Mouse (Mus musculus): Measurements from ENCODE around the gene Phgdh. TPM values are rescaled to one million over a fixed set of nuclear protein-coding genes. Genes with fewer than 3 reads are reported as not detected.

The Phgdh gene
- polyA plus RNA-seq, 1 experiment = 849 TPM

DNA sequence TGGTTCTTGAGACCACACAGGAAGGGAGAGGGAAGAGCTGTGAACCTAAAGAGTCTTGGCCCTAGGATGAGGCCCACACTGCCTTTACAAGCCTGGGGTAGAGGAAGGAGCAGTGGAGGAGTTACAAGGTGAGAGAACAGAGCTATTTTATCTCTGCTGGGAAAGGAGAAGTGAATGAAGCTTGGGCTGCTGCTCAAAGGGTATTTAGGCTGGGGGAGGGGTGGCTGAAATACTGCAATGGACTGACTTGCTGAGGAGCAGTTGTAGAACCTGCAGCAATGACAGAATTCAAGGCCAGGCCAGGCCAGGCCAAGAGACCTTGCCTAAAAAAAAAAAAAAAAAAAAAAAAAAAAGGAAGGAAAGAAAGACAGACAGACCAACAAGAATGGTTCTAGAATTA lies 4.5 kb downstream of the Phgdh start:
- Histone ChIP-seq H3K4me3 (no peak overlapping the region), H3K79me2 (ENCODE audit: control insufficient read depth, insufficient read depth) (peaks cover 53% of the 10 kb centered on the region), H3K36me3 (ENCODE audit: control insufficient read depth, insufficient read depth) (peaks cover 49% of the 10 kb centered on the region), H3K27me3 (ENCODE audit: control insufficient read depth, insufficient read depth, insufficient read length) (no peaks in the 10 kb centered on the region), H3K4me2 (ENCODE audit: low read depth) (no peak overlapping the region), H3ac (ENCODE audit: control insufficient read depth, insufficient read length) (no peak overlapping the region)
- TF ChIP-seq E2F4 (IDR thresholded peaks at IDR 0.05; ENCODE audit: insufficient read depth) (no peak), MYOD1 (IDR thresholded peaks at IDR 0.05; ENCODE audit: control insufficient read depth in 1 of 3, insufficient read length in 2 of 3, low read depth in 2 of 3) (no peak), REST (IDR thresholded peaks at IDR 0.05; ENCODE audit: insufficient read depth, insufficient read length) (no peak), TCF3 (IDR thresholded peaks at IDR 0.05; ENCODE audit: insufficient read length, low read depth) (no peak), POLR2A (IDR thresholded peaks at IDR 0.05; ENCODE audit: insufficient read length, low read depth) (no peak), TCF12 (IDR thresholded peaks at IDR 0.05; ENCODE audit: insufficient read depth, poor library complexity, severe bottlenecking) (no peak), CEBPB (IDR thresholded peaks at IDR 0.05; ENCODE audit: insufficient read depth, poor library complexity, severe bottlenecking) (no peak), POLR2AphosphoS2 (IDR thresholded peaks at IDR 0.05; ENCODE audit: insufficient read length, low read depth) (no peak), SRF (IDR thresholded peaks at IDR 0.05; ENCODE audit: control insufficient read depth, insufficient read length, low read depth) (no peak), MAX (IDR thresholded peaks at IDR 0.05; ENCODE audit: low read depth) (no peak), MYOG (IDR thresholded peaks at IDR 0.05; ENCODE audit: control insufficient read depth in 1 of 3, insufficient read depth in 1 of 3, insufficient read length in 2 of 3, low read depth in 2 of 3) (no peak), USF1 (IDR thresholded peaks at IDR 0.05; ENCODE audit: low read depth) (no peak)

DNA sequence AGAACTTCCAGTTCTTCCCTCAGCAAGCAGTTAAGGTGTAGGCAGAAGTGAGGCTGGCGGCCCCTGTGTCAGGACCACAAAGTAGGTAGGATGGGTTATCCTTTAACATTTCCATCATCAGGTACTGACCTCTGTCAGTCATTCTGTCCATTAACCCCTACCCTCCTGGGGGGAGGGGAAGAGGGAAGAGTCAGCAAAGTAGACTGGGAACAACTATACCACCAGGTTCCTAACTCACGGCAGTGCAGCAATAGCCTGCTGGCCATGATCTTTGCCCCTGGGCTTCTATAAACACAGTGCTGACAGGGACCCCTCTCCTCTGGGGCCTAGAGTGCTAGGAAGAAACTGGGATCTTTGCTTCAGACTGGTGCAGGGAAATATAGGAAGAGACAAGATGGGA lies 5.8 kb downstream of the Phgdh start:
- Histone ChIP-seq H3K4me2 (ENCODE audit: low read depth) (no peak overlapping the region), H3K27me3 (ENCODE audit: control insufficient read depth, insufficient read depth, insufficient read length) (no peaks in the 10 kb centered on the region), H3K4me3 (no peak overlapping the region), H3ac (ENCODE audit: control insufficient read depth, insufficient read length) (no peak overlapping the region), H3K36me3 (ENCODE audit: control insufficient read depth, insufficient read depth) (peaks cover 60% of the 10 kb centered on the region), H3K79me2 (ENCODE audit: control insufficient read depth, insufficient read depth) (peaks cover 53% of the 10 kb centered on the region)
- TF ChIP-seq SRF (IDR thresholded peaks at IDR 0.05; ENCODE audit: control insufficient read depth, insufficient read length, low read depth) (no peak), TCF12 (IDR thresholded peaks at IDR 0.05; ENCODE audit: insufficient read depth, poor library complexity, severe bottlenecking) (no peak), CEBPB (IDR thresholded peaks at IDR 0.05; ENCODE audit: insufficient read depth, poor library complexity, severe bottlenecking) (no peak), REST (IDR thresholded peaks at IDR 0.05; ENCODE audit: insufficient read depth, insufficient read length) (no peak)

DNA sequence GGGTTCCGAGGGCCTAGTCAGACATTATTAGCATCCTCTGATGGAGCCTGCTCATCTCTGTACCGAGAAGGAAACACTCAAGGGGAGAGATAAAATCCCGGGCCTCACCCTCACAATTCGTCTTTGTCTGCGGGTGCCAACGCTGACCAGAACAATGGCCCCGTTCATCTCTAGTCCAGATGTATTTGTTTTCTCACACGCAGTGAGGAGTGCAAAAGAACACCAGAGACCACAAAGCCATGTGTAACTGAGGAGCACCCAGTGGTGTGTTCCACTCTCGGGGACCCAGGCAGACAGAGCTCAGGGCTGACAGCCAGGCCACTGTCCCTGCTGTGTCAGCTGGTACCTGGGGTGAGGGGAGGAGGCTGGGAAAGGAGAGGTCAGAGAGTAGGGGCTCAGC lies 15.6 kb downstream of the Phgdh start:
- Histone ChIP-seq H3K27me3 (ENCODE audit: control insufficient read depth, insufficient read depth, insufficient read length) (no peaks in the 10 kb centered on the region), H3ac (ENCODE audit: control insufficient read depth, insufficient read length) (no peak overlapping the region), H3K4me2 (ENCODE audit: low read depth) (no peak overlapping the region), H3K79me2 (ENCODE audit: control insufficient read depth, insufficient read depth) (no peaks in the 10 kb centered on the region), H3K36me3 (ENCODE audit: control insufficient read depth, insufficient read depth) (peaks cover 83% of the 10 kb centered on the region), H3K4me3 (no peak overlapping the region)
- TF ChIP-seq E2F4 (IDR thresholded peaks at IDR 0.05; ENCODE audit: insufficient read depth) (no peak), REST (IDR thresholded peaks at IDR 0.05; ENCODE audit: insufficient read depth, insufficient read length) (no peak), POLR2AphosphoS2 (IDR thresholded peaks at IDR 0.05; ENCODE audit: insufficient read length, low read depth) (no peak), MAX (IDR thresholded peaks at IDR 0.05; ENCODE audit: low read depth) (no peak), SRF (IDR thresholded peaks at IDR 0.05; ENCODE audit: control insufficient read depth, insufficient read length, low read depth) (no peak), POLR2A (IDR thresholded peaks at IDR 0.05; ENCODE audit: insufficient read length, low read depth) (no peak), MYOD1 (IDR thresholded peaks at IDR 0.05; ENCODE audit: control insufficient read depth in 1 of 3, insufficient read length in 2 of 3, low read depth in 2 of 3) (no peak), TCF3 (IDR thresholded peaks at IDR 0.05; ENCODE audit: insufficient read length, low read depth) (no peak)

DNA sequence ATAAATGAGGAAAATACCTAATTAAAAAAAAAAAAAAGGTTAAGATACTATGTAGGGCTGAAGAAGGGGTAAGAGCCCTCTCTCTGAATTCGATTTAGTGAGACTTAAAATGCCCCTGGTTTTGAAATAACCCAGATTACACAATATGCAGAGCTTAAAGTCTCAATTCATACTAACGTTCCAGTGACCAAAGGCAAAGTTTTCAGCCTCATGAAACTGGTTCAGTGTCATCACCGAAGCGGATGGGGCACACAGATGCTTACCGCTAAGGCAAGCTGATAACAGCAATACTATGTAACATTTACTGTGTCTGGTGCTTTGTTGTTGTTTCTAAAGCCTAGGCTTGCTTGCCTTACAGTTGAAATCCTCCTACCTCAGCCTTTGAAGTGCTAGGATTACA lies 17.6 kb downstream of the Phgdh start:
- no peak overlapping the region for H3K4me2 ChIP-seq (ENCODE audit: low read depth)
- peaks cover 84% of the 10 kb centered on the region for H3K36me3 ChIP-seq (ENCODE audit: control insufficient read depth, insufficient read depth)
- no peak overlapping the region for H3K4me3 ChIP-seq
- TF ChIP-seq USF1 (IDR thresholded peaks at IDR 0.05; ENCODE audit: low read depth) = no peak
- no peak for TF ChIP-seq E2F4 (IDR thresholded peaks at IDR 0.05; ENCODE audit: insufficient read depth)
- no peak for TF ChIP-seq POLR2AphosphoS2 (IDR thresholded peaks at IDR 0.05; ENCODE audit: insufficient read length, low read depth)
- TF ChIP-seq MYOG (IDR thresholded peaks at IDR 0.05; ENCODE audit: control insufficient read depth in 1 of 3, insufficient read depth in 1 of 3, insufficient read length in 2 of 3, low read depth in 2 of 3) = no peak
- no peak for TF ChIP-seq MAX (IDR thresholded peaks at IDR 0.05; ENCODE audit: low read depth)
- no peak for TF ChIP-seq TCF12 (IDR thresholded peaks at IDR 0.05; ENCODE audit: insufficient read depth, poor library complexity, severe bottlenecking)
- no peak for TF ChIP-seq POLR2A (IDR thresholded peaks at IDR 0.05; ENCODE audit: insufficient read length, low read depth)
- no peak for TF ChIP-seq SRF (IDR thresholded peaks at IDR 0.05; ENCODE audit: control insufficient read depth, insufficient read length, low read depth)
- TF ChIP-seq TCF3 (IDR thresholded peaks at IDR 0.05; ENCODE audit: insufficient read length, low read depth) = no peak
- no peak for TF ChIP-seq REST (IDR thresholded peaks at IDR 0.05; ENCODE audit: insufficient read depth, insufficient read length)
- TF ChIP-seq CEBPB (IDR thresholded peaks at IDR 0.05; ENCODE audit: insufficient read depth, poor library complexity, severe bottlenecking) = no peak
- no peak for TF ChIP-seq MYOD1 (IDR thresholded peaks at IDR 0.05; ENCODE audit: control insufficient read depth in 1 of 3, insufficient read length in 2 of 3, low read depth in 2 of 3)
- H3K79me2 ChIP-seq (ENCODE audit: control insufficient read depth, insufficient read depth) = no peaks in the 10 kb centered on the region
- H3ac ChIP-seq (ENCODE audit: control insufficient read depth, insufficient read length) = no peak overlapping the region
- no peaks in the 10 kb centered on the region for H3K27me3 ChIP-seq (ENCODE audit: control insufficient read depth, insufficient read depth, insufficient read length)

DNA sequence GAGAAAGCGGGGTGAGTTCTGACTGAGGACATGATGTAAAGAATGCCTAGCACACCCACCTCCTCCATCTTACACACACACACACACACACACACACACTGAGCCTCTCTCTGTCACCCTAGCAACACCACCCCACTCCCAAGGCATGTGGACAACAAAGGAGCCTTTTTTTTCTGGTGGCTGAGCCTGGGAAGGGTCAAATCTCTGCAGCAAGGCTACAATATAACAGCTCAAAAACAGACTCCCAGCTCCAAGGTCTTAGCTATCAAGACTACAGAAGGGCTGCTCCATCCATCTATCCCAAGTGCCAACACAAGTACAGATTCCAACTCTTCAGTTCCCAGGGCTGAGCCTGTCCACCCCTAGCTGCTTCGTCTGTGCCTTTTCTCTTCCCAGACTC lies 20.6 kb downstream of the Phgdh start:
- peaks cover 79% of the 10 kb centered on the region for H3K36me3 ChIP-seq (ENCODE audit: control insufficient read depth, insufficient read depth)
- TF ChIP-seq MAX (IDR thresholded peaks at IDR 0.05; ENCODE audit: low read depth) = no peak
- H3ac ChIP-seq (ENCODE audit: control insufficient read depth, insufficient read length) = no peak overlapping the region
- no peak overlapping the region for H3K4me3 ChIP-seq
- H3K79me2 ChIP-seq (ENCODE audit: control insufficient read depth, insufficient read depth) = no peaks in the 10 kb centered on the region
- no peak overlapping the region for H3K4me2 ChIP-seq (ENCODE audit: low read depth)
- H3K27me3 ChIP-seq (ENCODE audit: control insufficient read depth, insufficient read depth, insufficient read length) = no peaks in the 10 kb centered on the region
